ENCODE assay signal across 8 mouse cellular contexts in genomic region chr4:138216891-138217392, GRCm38 (mm10). TPM values are rescaled to one million over a fixed set of nuclear protein-coding genes. Genes with fewer than 3 reads are reported as not detected.
DNase-seq lines count a peak whose midpoint lies in the region; ATAC-seq and TF ChIP-seq lines count a peak whose summit lies in the region.

No protein-coding gene starts in this region.

- TF ChIP-seq CTCF in bone marrow macrophage, adult 2 months (IDR thresholded peaks at IDR 0.05; ENCODE audit: low read depth, low read length), result no peak
- TF ChIP-seq CTCF in embryonic fibroblast, embryonic 13.5 days (IDR thresholded peaks at IDR 0.05; ENCODE audit: borderline replicate concordance, insufficient read depth, low read length), result no peak

- H3K27me3 ChIP-seq in kidney, embryonic 14.5 days (ENCODE audit: control insufficient read depth, insufficient read depth, low read length), result no peaks in the 10 kb centered on the region
- no peaks in the 10 kb centered on the region for H3K27me3 ChIP-seq in limb, embryonic 15.5 days

- under 1% methylated on average over 39 of the region's 68 CpGs for WGBS in kidney, embryonic 14.5 days
- under 1% methylated on average over 50 of the region's 68 CpGs for WGBS in limb, embryonic 15.5 days

- H3K9me3 ChIP-seq in kidney, embryonic 14.5 days (ENCODE audit: control insufficient read depth, low read length), result no peaks in the 10 kb centered on the region
- H3K9me3 ChIP-seq in limb, embryonic 15.5 days, result no peaks in the 10 kb centered on the region

- H3K9ac ChIP-seq in kidney, embryonic 14.5 days (ENCODE audit: low read depth, low read length), result peak overlapping the region; percentile 98
- H3K9ac ChIP-seq in limb, embryonic 15.5 days, result peak overlapping the region; percentile 98

- DNase-seq in A20 (ENCODE audit: low read depth, low spot score), result peak; percentile 98
- DNase-seq in heart, adult 9 months (ENCODE audit: low spot score in 2 of 2), result peak; percentile 98
- peak; percentile 87 to 94 for DNase-seq in monocyte, adult 2 months (ENCODE audit: low read depth in 1 of 2, low spot score in 2 of 2)
- DNase-seq in spleen, postnatal 36 days (ENCODE audit: low spot score in 2 of 2), result peak; percentile 97

- peaks cover 8% of the 10 kb centered on the region for H3K36me3 ChIP-seq in kidney, embryonic 14.5 days (ENCODE audit: control insufficient read depth, insufficient read depth, low read length)
- peaks cover 4% of the 10 kb centered on the region for H3K36me3 ChIP-seq in limb, embryonic 15.5 days

- peak overlapping the region; percentile 85 for H3K27ac ChIP-seq in bone marrow macrophage, adult 2 months (ENCODE audit: insufficient read depth, low read depth, low read length)
- H3K27ac ChIP-seq in embryonic fibroblast, embryonic 13.5 days (ENCODE audit: insufficient read depth, low read length), result peak overlapping the region; percentile 95
- peak overlapping the region; percentile 98 for H3K27ac ChIP-seq in kidney, embryonic 14.5 days (ENCODE audit: low read depth, low read length)
- peak overlapping the region; percentile 99 for H3K27ac ChIP-seq in limb, embryonic 15.5 days

- H3K4me3 ChIP-seq in bone marrow macrophage, adult 2 months (ENCODE audit: insufficient read depth, low read length), result peak overlapping the region; percentile 90
- H3K4me3 ChIP-seq in embryonic fibroblast, embryonic 13.5 days (ENCODE audit: insufficient read depth, low read length), result peak overlapping the region; percentile 95
- H3K4me3 ChIP-seq in kidney, embryonic 14.5 days (ENCODE audit: low read length), result peak overlapping the region; percentile 72
- H3K4me3 ChIP-seq in limb, embryonic 15.5 days, result peak overlapping the region; percentile 85

- ATAC-seq in kidney, embryonic 14.5 days (ENCODE audit: low FRiP score, low TSS enrichment), result peak; percentile 97
- ATAC-seq in limb, embryonic 15.5 days (ENCODE audit: insufficient number of reproducible peaks, low FRiP score, low TSS enrichment, low read depth), result peak; percentile 97

- peak overlapping the region; percentile 73 for H3K4me2 ChIP-seq in kidney, embryonic 14.5 days (replicated peaks; ENCODE audit: low read depth, low read length)
- peak overlapping the region; percentile 58 for H3K4me2 ChIP-seq in limb, embryonic 15.5 days

- H3K4me1 ChIP-seq in bone marrow macrophage, adult 2 months (ENCODE audit: control insufficient read depth, insufficient read depth, low read length), result peaks cover 25% of the 10 kb centered on the region
- peaks cover 5% of the 10 kb centered on the region; the same call in 1 of the 2 replicates for H3K4me1 ChIP-seq in embryonic fibroblast, embryonic 13.5 days (ENCODE audit: control insufficient read depth, insufficient read depth, low read length)
- peaks cover 16% of the 10 kb centered on the region for H3K4me1 ChIP-seq in kidney, embryonic 14.5 days (ENCODE audit: control insufficient read depth, insufficient read depth, low read length)
- peaks cover 26% of the 10 kb centered on the region for H3K4me1 ChIP-seq in limb, embryonic 15.5 days

- no peak for TF ChIP-seq POLR2A in bone marrow macrophage, adult 2 months (IDR thresholded peaks at IDR 0.05; ENCODE audit: borderline replicate concordance, low read depth, low read length)
- TF ChIP-seq POLR2A in embryonic fibroblast, embryonic 13.5 days (IDR thresholded peaks at IDR 0.05; ENCODE audit: low read depth, low read length), result peak; percentile 73

RNA-seq across cellular contexts. Expression of gene Hp1bp3, which starts 0.8 kb away (rescaled TPM):
- polyA plus RNA-seq in bone marrow macrophage, adult 2 months (2012; ENCODE audit: insufficient read depth, insufficient read length, missing spikeins), result 141 TPM in 2 replicates
- 110 and 153 TPM in 2 replicates for polyA plus RNA-seq in embryonic fibroblast, embryonic 13.5 days (2011; ENCODE audit: insufficient read length, low read depth, missing spikeins)
- 124 and 176 TPM in 2 replicates for polyA plus RNA-seq in kidney, embryonic 14.5 days (2014; fragmentation: Nextera tagmentation; extraction: Ambion mirVana)
- 155 and 164 TPM in 2 replicates for polyA plus RNA-seq in limb, embryonic 15.5 days (2015; fragmentation: Nextera tagmentation; extraction: Ambion mirVana)

RNA-seq across cellular contexts. Expression of gene Sh2d5, which starts 33.3 kb away (rescaled TPM):
- polyA plus RNA-seq in bone marrow macrophage, adult 2 months (2012; ENCODE audit: insufficient read depth, insufficient read length, missing spikeins), result 0.16 TPM in 1 of 2 replicates, not detected in the other
- 0.42 and 0.68 TPM in 2 replicates for polyA plus RNA-seq in embryonic fibroblast, embryonic 13.5 days (2011; ENCODE audit: insufficient read length, low read depth, missing spikeins)
- 0.47 and 0.60 TPM in 2 replicates for polyA plus RNA-seq in kidney, embryonic 14.5 days (2014; fragmentation: Nextera tagmentation; extraction: Ambion mirVana)
- polyA plus RNA-seq in limb, embryonic 15.5 days (2015; fragmentation: Nextera tagmentation; extraction: Ambion mirVana), result 0.27 and 0.40 TPM in 2 replicates

RNA-seq across cellular contexts. Expression of gene Kif17, which starts 33.3 kb away (rescaled TPM):
- polyA plus RNA-seq in bone marrow macrophage, adult 2 months (2012; ENCODE audit: insufficient read depth, insufficient read length, missing spikeins), result not detected in 2 replicates
- polyA plus RNA-seq in embryonic fibroblast, embryonic 13.5 days (2011; ENCODE audit: insufficient read length, low read depth, missing spikeins), result 0.51 TPM in 1 of 2 replicates, not detected in the other
- 0.81 and 0.99 TPM in 2 replicates for polyA plus RNA-seq in kidney, embryonic 14.5 days (2014; fragmentation: Nextera tagmentation; extraction: Ambion mirVana)
- 1.4 and 1.9 TPM in 2 replicates for polyA plus RNA-seq in limb, embryonic 15.5 days (2015; fragmentation: Nextera tagmentation; extraction: Ambion mirVana)

Comparison
In these comparisons a context has a peak if more than half of its experiments do, and no peak if none do; other contexts are left out.
1. Peak in every context shown above with its lines: DNase-seq, ATAC-seq, H3K4me3 ChIP-seq and H3K27ac ChIP-seq.